Mouse (Mus musculus): ENCODE measurements around the gene Fam71f1. TPM values are rescaled to one million over a fixed set of nuclear protein-coding genes. Genes with fewer than 3 reads are reported as not detected.
A peak's percentile ranks its signal among the peaks of the same experiment; 100 is the strongest.

Gene Fam71f1
- not detected for total RNA-seq (2021)
- long read RNA-seq, experiment 1 = 0 reads
- long read RNA-seq, experiment 2 = 0 reads

- intact Hi-C loops (cut with DNase I) = no loop called here
Observed at GRCm38 (mm10) chr6:29318879-29319278, at the start of gene Fam71f1. Gene Fam71f1 (plus strand): TSS chr6:29319140.

GRCm38 (mm10) chr6:29270961-29271360 is 48.0 kb upstream of the Fam71f1 start:
- intact Hi-C loops (cut with DNase I) = no loop called here
- DNase-seq (ENCODE audit: low spot score in 2 of 2) = no peak

More at GRCm38 (mm10) chr6:29318879-29319278, at the start of gene Fam71f1:
- DNase-seq (ENCODE audit: low spot score in 2 of 2) = peak in 1 of 2 experiments; percentile 4

- intact Hi-C loops (cut with DNase I) = no loop called here
Observed at GRCm38 (mm10) chr6:29272312-29273072, 46.4 kb upstream of the Fam71f1 start, which contains the start of gene Hilpda. Gene Hilpda (plus strand): TSS chr6:29272488.

GRCm38 (mm10) chr6:29276746-29277145 is 42.2 kb upstream of the Fam71f1 start:
- no peak for DNase-seq (ENCODE audit: low spot score in 2 of 2)
- intact Hi-C loops (cut with DNase I) = loop anchor here (5.0 kb wide), 1 partner anchor 109 kb away; the partner anchor contains the start of gene Rbm28

More at GRCm38 (mm10) chr6:29272312-29273072, 46.4 kb upstream of the Fam71f1 start, which contains the start of gene Hilpda:
- DNase-seq (ENCODE audit: low spot score in 2 of 2) = peak; percentile 86 to 88

GRCm38 (mm10) chr6:29278513-29279267 is 40.2 kb upstream of the Fam71f1 start:
- peak; percentile 50 to 64 for DNase-seq (ENCODE audit: low spot score in 2 of 2)
- intact Hi-C loops (cut with DNase I) = loop anchor here (1.0 to 5.0 kb wide), 3 partner anchors 38 to 111 kb away; partner anchors contain the start of gene Rbm28

GRCm38 (mm10) chr6:29279293-29279692 is 39.6 kb upstream of the Fam71f1 start, which contains the start of gene Fam71f2:
Gene Fam71f2 (plus strand): TSS chr6:29279593.
- DNase-seq (ENCODE audit: low spot score in 2 of 2) = no peak
- intact Hi-C loops (cut with DNase I) = loop anchor here (1.0 to 5.0 kb wide), 3 partner anchors 38 to 112 kb away; partner anchors contain the start of gene Rbm28

- intact Hi-C loops (cut with DNase I) = no loop called here
Observed at GRCm38 (mm10) chr6:29280671-29281070, 38.3 kb upstream of the Fam71f1 start.

GRCm38 (mm10) chr6:29286870-29287269 is 32.1 kb upstream of the Fam71f1 start:
- intact Hi-C loops (cut with DNase I) = no loop called here
- no peak for DNase-seq (ENCODE audit: low spot score in 2 of 2)

More at GRCm38 (mm10) chr6:29280671-29281070, 38.3 kb upstream of the Fam71f1 start:
- DNase-seq (ENCODE audit: low spot score in 2 of 2) = no peak

- no peak for DNase-seq (ENCODE audit: low spot score in 2 of 2)
- intact Hi-C loops (cut with DNase I) = no loop called here
Observed at GRCm38 (mm10) chr6:29287481-29287880, 31.5 kb upstream of the Fam71f1 start.

GRCm38 (mm10) chr6:29287944-29288343 is 31.0 kb upstream of the Fam71f1 start:
- DNase-seq (ENCODE audit: low spot score in 2 of 2) = no peak
- intact Hi-C loops (cut with DNase I) = no loop called here

GRCm38 (mm10) chr6:29288651-29289050 is 30.3 kb upstream of the Fam71f1 start:
- intact Hi-C loops (cut with DNase I) = no loop called here

GRCm38 (mm10) chr6:29299112-29299511 is 19.8 kb upstream of the Fam71f1 start:
- peak in 1 of 2 experiments; percentile 20 for DNase-seq (ENCODE audit: low spot score in 2 of 2)
- intact Hi-C loops (cut with DNase I) = no loop called here

More at GRCm38 (mm10) chr6:29288651-29289050, 30.3 kb upstream of the Fam71f1 start:
- no peak for DNase-seq (ENCODE audit: low spot score in 2 of 2)

- intact Hi-C loops (cut with DNase I) = no loop called here
- no peak for DNase-seq (ENCODE audit: low spot score in 2 of 2)
Observed at GRCm38 (mm10) chr6:29303251-29303650, 15.7 kb upstream of the Fam71f1 start.

GRCm38 (mm10) chr6:29303726-29304125 is 15.2 kb upstream of the Fam71f1 start:
- no peak for DNase-seq (ENCODE audit: low spot score in 2 of 2)
- intact Hi-C loops (cut with DNase I) = no loop called here

GRCm38 (mm10) chr6:29305462-29305861 is 13.5 kb upstream of the Fam71f1 start:
- DNase-seq (ENCODE audit: low spot score in 2 of 2) = no peak
- intact Hi-C loops (cut with DNase I) = no loop called here

- intact Hi-C loops (cut with DNase I) = no loop called here
- no peak for DNase-seq (ENCODE audit: low spot score in 2 of 2)
Observed at GRCm38 (mm10) chr6:29308846-29309605, 9.9 kb upstream of the Fam71f1 start.

GRCm38 (mm10) chr6:29313690-29314202 is 5.2 kb upstream of the Fam71f1 start:
- intact Hi-C loops (cut with DNase I) = no loop called here
- no peak for DNase-seq (ENCODE audit: low spot score in 2 of 2)

GRCm38 (mm10) chr6:29317286-29317685 is 1.7 kb upstream of the Fam71f1 start:
- intact Hi-C loops (cut with DNase I) = no loop called here
- DNase-seq (ENCODE audit: low spot score in 2 of 2) = no peak

GRCm38 (mm10) chr6:29317941-29318340 is 999 bp upstream of the Fam71f1 start:
- intact Hi-C loops (cut with DNase I) = no loop called here
- no peak for DNase-seq (ENCODE audit: low spot score in 2 of 2)
